32 mouse cellular contexts compared by ENCODE assay signal in the genomic region with DNA sequence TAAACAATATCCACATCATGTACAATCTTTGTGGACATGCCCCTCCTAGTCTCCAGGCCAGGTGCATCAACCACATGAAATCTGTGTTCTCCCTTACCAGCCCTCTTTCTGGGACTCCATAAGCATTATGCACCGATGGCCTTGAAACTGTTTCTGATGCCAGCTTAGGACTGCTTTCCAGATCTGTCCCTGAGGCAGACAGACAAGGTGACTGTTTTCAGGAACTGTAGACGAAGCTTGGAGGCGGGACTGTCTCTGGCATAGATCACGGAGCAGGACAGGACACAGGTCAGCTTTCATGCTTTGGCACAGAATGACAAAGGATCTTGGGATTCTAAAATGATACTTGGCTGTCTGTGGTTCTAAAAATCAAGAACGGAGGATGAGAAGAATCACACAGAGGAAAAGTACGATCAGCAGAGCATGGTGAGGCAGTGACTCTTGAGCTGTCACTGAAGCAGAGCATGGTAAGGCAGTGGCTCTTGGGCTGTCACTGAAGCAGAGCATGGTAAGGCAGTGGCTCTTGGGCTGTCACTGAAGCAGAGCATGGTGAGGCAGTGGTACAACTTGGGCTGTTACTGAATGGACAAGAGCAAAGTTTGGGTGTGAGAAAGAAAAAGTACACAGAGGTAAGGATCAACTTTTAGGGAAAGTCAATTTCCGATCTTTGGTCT.
DNase-seq lines count a peak whose midpoint lies in the region; ATAC-seq lines count a peak whose summit lies in the region.
"Had no signal": no experiment of that assay in that cellular context is flagged by ENCODE, and none has a peak within 500 bp of the region (broad histone marks: within the 10 kb centered on the region; RNA-seq: fewer than 3 reads in every experiment).

No protein-coding gene starts in this region.

- WGBS in heart, embryonic 16.5 days = 53% methylated on average over 7 of the region's 7 CpGs
- WGBS in heart, embryonic 11.5 days (ENCODE audit: insufficient replicate concordance) = 73% methylated on average over 7 of the region's 7 CpGs
- 51% methylated on average over 7 of the region's 7 CpGs for WGBS in kidney, embryonic 16.5 days

- H3K27ac ChIP-seq in heart, embryonic 16.5 days (ENCODE audit: low read length) = peak overlapping the region; percentile 65
- H3K27ac ChIP-seq in heart, embryonic 11.5 days (ENCODE audit: low read depth, low read length) = no peak overlapping the region
- no peak overlapping the region for H3K27ac ChIP-seq in kidney, embryonic 16.5 days (ENCODE audit: low read length)
- H3K27ac ChIP-seq: heart, adult 2 months; hindbrain, embryonic 12.5 days; hindbrain, postnatal 0 days; limb, embryonic 13.5 days; liver, embryonic 13.5 days; midbrain, embryonic 12.5 days; neural tube, embryonic 12.5 days; stomach, postnatal 0 days had no signal

- H3K4me1 ChIP-seq in heart, embryonic 16.5 days (ENCODE audit: control insufficient read depth, insufficient read depth, low read length) = peaks cover 19% of the 10 kb centered on the region
- H3K4me1 ChIP-seq in heart, embryonic 11.5 days (ENCODE audit: control insufficient read depth, insufficient read depth, low read length) = peaks cover 6% of the 10 kb centered on the region; the same call in 1 of the 2 replicates
- no peaks in the 10 kb centered on the region for H3K4me1 ChIP-seq in kidney, embryonic 16.5 days (ENCODE audit: insufficient read depth, low read length)
- H3K4me1 ChIP-seq: hindbrain, embryonic 12.5 days; limb, embryonic 13.5 days; liver, embryonic 13.5 days; megakaryocyte, embryonic 14.5 days; midbrain, embryonic 12.5 days; neural tube, embryonic 12.5 days had no signal

- no peaks in the 10 kb centered on the region for H3K27me3 ChIP-seq in heart, embryonic 16.5 days (ENCODE audit: control insufficient read depth, insufficient read depth, low read length)
- no peaks in the 10 kb centered on the region for H3K27me3 ChIP-seq in heart, embryonic 11.5 days (ENCODE audit: control insufficient read depth, insufficient read depth, low read length)
- H3K27me3 ChIP-seq in kidney, embryonic 16.5 days (ENCODE audit: insufficient read depth, low read length) = no peaks in the 10 kb centered on the region
- H3K27me3 ChIP-seq: hindbrain, embryonic 12.5 days; limb, embryonic 13.5 days; liver, embryonic 13.5 days; megakaryocyte, embryonic 14.5 days; midbrain, embryonic 12.5 days; neural tube, embryonic 12.5 days had no signal

- no peak for ATAC-seq in heart, embryonic 16.5 days (replicated peaks; ENCODE audit: extremely low read depth, insufficient read depth, low FRiP score)
- ATAC-seq in heart, embryonic 11.5 days (replicated peaks; ENCODE audit: insufficient number of reproducible peaks, low FRiP score, low TSS enrichment) = no peak
- peak; percentile 67; the same call in 1 of the 2 replicates for ATAC-seq in kidney, embryonic 16.5 days (ENCODE audit: low FRiP score, low TSS enrichment)
- ATAC-seq: forebrain, embryonic 16.5 days; hindbrain, postnatal 0 days; lung, postnatal 0 days had no signal

- peak; percentile 25 to 37 for DNase-seq in heart, adult 18-20 months
- DNase-seq in heart, adult 8-10 months (ENCODE audit: low spot score) = no peak
- no peak for DNase-seq in kidney, adult 8-10 months
- DNase-seq: adrenal gland, postnatal 25 days; B cell, adult 2 months; cerebellum, adult 18-20 months; cerebellum, postnatal 10 days; gastrocnemius, postnatal 25 days; kidney, adult 18-20 months; kidney, postnatal 36 days; liver, embryonic 13.5 days; lung, adult 18-20 months; lung, postnatal 4 days; right cerebral cortex, adult 18-20 months; right cerebral cortex, postnatal 4 days; thymus, adult 18-20 months; thymus, postnatal 25 days had no signal

- no peak overlapping the region; the same call in 1 of the 2 replicates for H3K4me2 ChIP-seq in heart, embryonic 16.5 days (ENCODE audit: low read depth, low read length)
- H3K4me2 ChIP-seq in heart, embryonic 11.5 days = no peak overlapping the region
- no peak overlapping the region for H3K4me2 ChIP-seq in kidney, embryonic 16.5 days (replicated peaks; ENCODE audit: low read depth, low read length)
- H3K4me2 ChIP-seq: hindbrain, embryonic 12.5 days; limb, embryonic 13.5 days; liver, embryonic 13.5 days; midbrain, embryonic 12.5 days; neural tube, embryonic 12.5 days had no signal

- no peaks in the 10 kb centered on the region for H3K36me3 ChIP-seq in heart, embryonic 16.5 days (ENCODE audit: control insufficient read depth, insufficient read depth)
- no peaks in the 10 kb centered on the region for H3K36me3 ChIP-seq in heart, embryonic 11.5 days (ENCODE audit: control insufficient read depth, insufficient read depth, low read length)
- H3K36me3 ChIP-seq in kidney, embryonic 16.5 days (ENCODE audit: insufficient read depth, low read length) = no peaks in the 10 kb centered on the region
- H3K36me3 ChIP-seq: hindbrain, embryonic 12.5 days; limb, embryonic 13.5 days; liver, embryonic 13.5 days; midbrain, embryonic 12.5 days; neural tube, embryonic 12.5 days had no signal

- H3K9ac ChIP-seq in heart, embryonic 16.5 days (ENCODE audit: low read length) = no peak overlapping the region
- no peak overlapping the region for H3K9ac ChIP-seq in heart, embryonic 11.5 days (ENCODE audit: low read depth, low read length)
- H3K9ac ChIP-seq in kidney, embryonic 16.5 days (replicated peaks; ENCODE audit: low read length) = no peak overlapping the region
- H3K9ac ChIP-seq: hindbrain, embryonic 12.5 days; limb, embryonic 13.5 days; liver, embryonic 13.5 days; midbrain, embryonic 12.5 days; neural tube, embryonic 12.5 days had no signal

- H3K9me3 ChIP-seq in heart, embryonic 16.5 days (replicated peaks; ENCODE audit: control insufficient read depth, low read length) = no peaks in the 10 kb centered on the region
- no peaks in the 10 kb centered on the region for H3K9me3 ChIP-seq in heart, embryonic 11.5 days (replicated peaks; ENCODE audit: control insufficient read depth, low read length)
- H3K9me3 ChIP-seq in kidney, embryonic 16.5 days (ENCODE audit: low read length) = no peaks in the 10 kb centered on the region
- H3K9me3 ChIP-seq: hindbrain, embryonic 12.5 days; limb, embryonic 13.5 days; liver, embryonic 13.5 days; midbrain, embryonic 12.5 days; neural tube, embryonic 12.5 days had no signal

- no peak overlapping the region for H3K4me3 ChIP-seq in heart, embryonic 16.5 days (ENCODE audit: low read length)
- no peak overlapping the region for H3K4me3 ChIP-seq in heart, embryonic 11.5 days (ENCODE audit: low read depth, low read length)
- no peak overlapping the region for H3K4me3 ChIP-seq in kidney, embryonic 16.5 days (ENCODE audit: low read length)
- H3K4me3 ChIP-seq: erythroblast, embryonic 14.5 days; heart, adult 2 months; hindbrain, embryonic 12.5 days; limb, embryonic 13.5 days; liver, embryonic 13.5 days; megakaryocyte, embryonic 14.5 days; midbrain, embryonic 12.5 days; myocyte; neural tube, embryonic 12.5 days had no signal

Comparison
In these comparisons a context has a peak if more than half of its experiments do, and no peak if none do; other contexts are left out.
1. DNase-seq: peak in heart, adult 18-20 months (2 of 2); none in heart, adult 8-10 months (single experiment) and kidney, adult 8-10 months (0 of 2).